Mouse (Mus musculus) embryonic fibroblast, embryonic 13.5 days (primary cell): ENCODE results near the gene Gm29609. TPM values are rescaled to one million over a fixed set of nuclear protein-coding genes. Genes with fewer than 3 reads are reported as not detected.

ENCODE experiments used
- H3K27ac ChIP-seq: 2 replicates; pipeline ENCODE4 v1.5.1; 2012; ENCODE audit warnings: low read length, control low read depth, inconsistent platforms; ENCODE audit not compliant: insufficient read depth
- H3K4me1 ChIP-seq: 2 replicates; pipeline ENCODE4 v1.6.1; 2011; ENCODE audit warnings: low read length; ENCODE audit not compliant: control insufficient read depth, insufficient read depth
- H3K4me3 ChIP-seq: 2 replicates; pipeline ENCODE4 v1.5.1; 2011; ENCODE audit warnings: mild to moderate bottlenecking, control low read depth, low read length; ENCODE audit not compliant: insufficient read depth
- CTCF ChIP-seq: IDR thresholded peaks from 2 replicates; pipeline ENCODE4 v1.5.1; 2011; ENCODE audit warnings: mild to moderate bottlenecking, control low read depth, low read length, moderate library complexity, borderline replicate concordance; ENCODE audit not compliant: insufficient read depth
- POLR2A ChIP-seq: IDR thresholded peaks from 2 replicates; pipeline ENCODE4 v1.6.1; 2011; ENCODE audit warnings: low read depth, mild to moderate bottlenecking, control low read depth, low read length, moderate library complexity
- polyA plus RNA-seq: library from polyadenylated mRNA; stranded (reverse); fragments of >200 nt; gene quantifications from 2 replicates; pipeline ENCODE4 v1.2.4, GENCODE M21; 2011; ENCODE audit warnings: low read depth; ENCODE audit not compliant: missing spikeins, insufficient read length

Gene Gm29609
- polyA plus RNA-seq, 1 experiment, result 2.7 TPM

- Histone ChIP-seq H3K4me3 (no peak overlapping the region), H3K27ac (no peak overlapping the region), H3K4me1 (peaks cover 4% of the 10 kb centered on the region)
- TF ChIP-seq POLR2A (no peak), CTCF (no peak)
Measured at GRCm38 (mm10) chr5:31151746-31152145, 28.0 kb downstream of the Gm29609 start.

DNA sequence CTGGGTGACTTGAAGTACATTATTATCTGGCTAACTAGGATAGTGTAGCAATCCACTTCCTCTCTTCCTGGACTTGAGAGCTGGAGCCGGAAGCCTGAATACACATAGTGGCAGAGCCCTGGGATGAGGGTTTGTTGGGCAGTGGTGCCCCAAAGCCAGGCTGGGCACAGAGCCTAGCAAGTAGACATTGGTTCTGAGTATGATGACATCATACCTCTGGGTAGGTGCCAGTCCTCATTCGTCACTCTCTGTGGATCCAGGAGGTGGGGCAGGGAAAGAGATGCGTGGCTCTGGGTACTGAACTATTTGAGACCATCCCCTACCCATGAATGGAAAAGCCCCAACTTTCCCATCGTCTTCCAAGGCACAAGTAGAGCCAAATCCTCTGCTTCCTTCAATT lies 29.9 kb downstream of the Gm29609 start:
- TF ChIP-seq POLR2A, result no peak
- no peak for TF ChIP-seq CTCF
- Histone ChIP-seq H3K4me3 (no peak overlapping the region), H3K27ac (no peak overlapping the region), H3K4me1 (peaks cover 4% of the 10 kb centered on the region)

GRCm38 (mm10) chr5:31138968-31139425 lies 40.7 kb downstream of the Gm29609 start:
- TF ChIP-seq POLR2A (no peak), CTCF (no peak)
- Histone ChIP-seq H3K4me3 (no peak overlapping the region), H3K27ac (no peak overlapping the region), H3K4me1 (no peaks in the 10 kb centered on the region)

DNA sequence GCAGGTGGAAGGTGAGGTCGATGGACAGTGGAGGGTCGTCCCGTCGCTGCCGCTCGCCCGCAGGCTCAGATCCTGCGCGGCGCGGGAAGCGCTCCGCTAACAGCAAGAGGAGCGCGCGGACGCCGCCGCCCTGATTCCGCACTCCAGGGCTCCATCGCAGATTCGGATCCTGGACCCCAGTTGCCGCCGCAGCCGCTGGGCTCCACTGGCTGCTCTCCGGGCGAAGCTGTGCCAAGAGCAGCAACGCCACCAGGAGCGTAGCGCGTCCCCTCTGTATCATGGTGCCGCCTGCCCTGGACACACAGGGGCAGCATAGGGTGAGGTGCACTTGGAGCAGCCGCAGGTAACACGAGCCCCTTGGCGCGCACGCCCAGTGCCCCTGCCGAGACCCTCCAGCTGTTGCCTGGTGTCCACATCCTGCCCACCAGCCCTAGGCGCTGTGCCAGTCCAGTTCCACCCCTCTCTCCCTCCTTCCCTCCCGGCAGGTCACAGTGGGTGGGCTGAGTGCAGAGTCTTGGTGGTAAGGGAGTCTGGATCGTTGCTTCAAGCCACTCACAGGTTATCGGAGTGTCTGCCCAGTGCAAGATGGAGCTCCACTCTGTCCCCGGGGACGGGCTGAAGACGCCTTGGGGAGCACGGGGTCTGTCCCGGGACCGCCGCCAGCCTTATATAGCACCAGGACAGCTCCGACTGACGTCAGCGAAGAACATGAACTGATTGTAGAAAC lies 41.3 kb downstream of the Gm29609 start, which contains the start of gene Ucn:
Gene Ucn (minus strand): TSS at position 589 of the 727 bp plus-strand sequence.
- no peak within 1 kb of the TSS for H3K4me3 ChIP-seq
- H3K27ac ChIP-seq, result no peak within 1 kb of the TSS
- TF ChIP-seq CTCF, result no peak
- no peak for TF ChIP-seq POLR2A
- H3K4me1 ChIP-seq, result no peaks in the 10 kb centered on the region

DNA sequence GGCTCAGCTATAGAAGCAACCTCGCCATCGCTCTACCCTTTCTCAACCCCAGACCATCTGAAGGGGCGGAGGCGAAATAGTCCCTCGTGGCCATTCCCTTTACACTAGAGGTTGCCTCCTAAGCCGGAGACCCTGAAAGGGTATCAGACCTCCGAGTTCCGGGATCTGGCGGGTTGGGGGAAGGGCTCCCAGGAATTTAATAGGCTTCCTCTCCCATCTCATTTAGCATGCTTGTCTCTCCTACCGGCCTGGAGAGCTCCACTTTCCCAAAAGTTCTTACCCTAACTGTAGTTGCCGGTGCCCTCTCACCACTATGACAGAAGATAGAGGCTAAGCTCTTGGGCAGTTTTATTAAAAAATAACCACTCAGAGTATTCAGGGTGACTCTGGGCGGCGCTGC lies 42.1 kb downstream of the Gm29609 start:
- H3K27ac ChIP-seq, result no peak overlapping the region
- TF ChIP-seq POLR2A (no peak), CTCF (no peak)
- no peak overlapping the region for H3K4me3 ChIP-seq
- no peaks in the 10 kb centered on the region for H3K4me1 ChIP-seq

- Histone ChIP-seq H3K4me3 (no peak overlapping the region), H3K27ac (no peak overlapping the region), H3K4me1 (no peaks in the 10 kb centered on the region)
- TF ChIP-seq POLR2A, result no peak
- TF ChIP-seq CTCF, result no peak
Measured at GRCm38 (mm10) chr5:31136730-31137424, 42.8 kb downstream of the Gm29609 start.

DNA sequence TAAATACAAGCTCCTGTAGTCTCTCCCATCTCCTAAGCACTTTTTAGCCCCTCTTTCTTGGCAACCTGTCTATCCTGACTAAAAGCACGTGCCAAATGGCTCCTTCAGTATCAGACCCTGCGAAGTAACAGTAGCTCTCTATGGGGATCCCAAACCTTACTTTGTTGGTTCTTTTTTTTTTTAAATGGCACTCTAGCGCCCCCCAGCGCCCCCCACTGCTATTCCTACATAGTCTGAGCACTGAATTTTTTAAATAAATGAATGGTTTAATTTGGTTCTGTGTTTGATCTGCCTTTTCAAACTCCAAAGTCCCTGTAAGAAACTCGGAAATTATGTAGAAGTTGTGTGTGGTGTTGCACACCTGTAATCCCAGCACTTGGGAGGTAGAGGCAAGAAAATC lies 53.7 kb downstream of the Gm29609 start:
- no peak for TF ChIP-seq CTCF
- no peak for TF ChIP-seq POLR2A
- H3K27ac ChIP-seq, result no peak overlapping the region
- no peak overlapping the region for H3K4me3 ChIP-seq
- no peaks in the 10 kb centered on the region for H3K4me1 ChIP-seq

GRCm38 (mm10) chr5:31123481-31123880 lies 56.2 kb downstream of the Gm29609 start:
- no peaks in the 10 kb centered on the region for H3K4me1 ChIP-seq
- H3K4me3 ChIP-seq, result no peak overlapping the region
- TF ChIP-seq POLR2A (no peak), CTCF (no peak)
- no peak overlapping the region for H3K27ac ChIP-seq

DNA sequence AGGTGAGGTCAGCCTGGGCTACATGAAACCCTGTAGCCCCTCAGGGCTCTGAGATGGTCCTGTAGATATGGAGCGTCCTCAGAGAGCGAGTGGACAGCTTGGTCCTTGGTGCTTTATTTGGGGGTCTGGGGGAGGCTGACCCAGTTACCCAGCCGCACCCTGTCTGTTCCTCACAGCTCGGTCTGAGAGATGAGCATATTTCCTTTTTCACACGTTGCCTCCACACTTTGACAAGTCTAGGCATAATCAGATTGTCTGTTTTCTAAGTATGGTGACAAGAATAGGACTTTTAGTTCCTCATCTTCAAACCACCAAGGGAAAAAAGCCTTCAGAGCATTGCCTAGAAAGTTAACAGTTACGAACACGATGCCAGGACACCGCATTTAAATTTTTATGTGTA lies 58.6 kb downstream of the Gm29609 start:
- H3K4me3 ChIP-seq, result no peak overlapping the region
- 0 out of 2 replicates have a peak, but pooled peaks cover 2% of the 10 kb centered on the region for H3K4me1 ChIP-seq
- TF ChIP-seq CTCF (no peak), POLR2A (no peak)
- H3K27ac ChIP-seq, result no peak overlapping the region

DNA sequence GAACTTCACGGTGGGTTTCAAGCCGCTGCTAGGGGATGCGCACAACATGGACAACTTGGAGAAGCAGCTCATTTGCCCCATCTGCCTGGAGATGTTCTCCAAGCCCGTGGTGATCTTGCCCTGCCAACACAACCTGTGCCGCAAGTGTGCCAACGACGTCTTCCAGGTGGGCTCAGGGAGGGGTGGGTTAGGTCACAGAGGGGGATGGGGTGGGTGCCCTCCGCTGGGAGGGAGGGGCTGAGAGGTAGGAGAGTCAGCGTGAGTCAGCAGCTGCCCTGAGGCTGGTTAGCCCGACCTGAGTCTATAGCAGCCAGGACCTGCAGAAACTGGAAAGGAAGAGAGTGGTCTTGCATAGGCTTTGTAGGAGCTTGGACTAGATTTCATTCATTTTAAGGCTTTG lies 62.8 kb downstream of the Gm29609 start:
- TF ChIP-seq CTCF (no peak), POLR2A (no peak)
- no peak overlapping the region for H3K4me3 ChIP-seq
- 0 out of 2 replicates have a peak, but pooled peaks cover 2% of the 10 kb centered on the region for H3K4me1 ChIP-seq
- H3K27ac ChIP-seq, result no peak overlapping the region

GRCm38 (mm10) chr5:31116354-31116753 lies 63.4 kb downstream of the Gm29609 start, which contains the start of gene Trim54:
Gene Trim54 (plus strand): TSS chr5:31116712.
- 0 out of 2 replicates have a peak, but pooled peaks cover 2% of the 10 kb centered on the region for H3K4me1 ChIP-seq
- H3K27ac ChIP-seq, result no peak within 1 kb of the TSS
- H3K4me3 ChIP-seq, result no peak within 1 kb of the TSS
- TF ChIP-seq POLR2A (no peak), CTCF (no peak)
